Mouse (Mus musculus) limb, embryonic 12.5 days (tissue): ENCODE data around the gene Rab3il1. TPM values are rescaled to one million over a fixed set of nuclear protein-coding genes. Genes with fewer than 3 reads are reported as not detected.
A peak's percentile ranks its signal among the peaks of the same experiment; 100 is the strongest.

Experiments
- ATAC-seq: fragments of 200-750 bp; cut with Nextera tagmentation; 2 replicates; pipeline ENCODE4 v1.8.0; 2017; ENCODE audit warnings: low read depth, moderate TSS enrichment; ENCODE audit not compliant: insufficient number of reproducible peaks, insufficient read depth, low FRiP score, low TSS enrichment
- H3K27ac ChIP-seq: fragments of 300-500 bp; sonication (generic); 2 replicates; pipeline ENCODE4 v1.5.1; 2016; ENCODE audit warnings: mild to moderate bottlenecking, moderate library complexity
- H3K27me3 ChIP-seq: fragments of 300-500 bp; sonication (generic); 2 replicates; pipeline ENCODE4 v1.6.1; 2016; ENCODE audit warnings: mild to moderate bottlenecking, moderate library complexity
- H3K36me3 ChIP-seq: fragments of 300-500 bp; sonication (generic); 2 replicates; pipeline ENCODE4 v1.6.1; 2016; ENCODE audit warnings: mild to moderate bottlenecking, moderate library complexity
- H3K4me1 ChIP-seq: fragments of 300-500 bp; sonication (generic); replicated peaks from 2 replicates; pipeline ENCODE4 v1.6.1; 2016
- H3K4me2 ChIP-seq: fragments of 300-500 bp; sonication (generic); 2 replicates; pipeline ENCODE4 v1.6.1; 2016; ENCODE audit warnings: mild to moderate bottlenecking, moderate library complexity
- H3K4me3 ChIP-seq: fragments of 300-500 bp; sonication (generic); replicated peaks from 2 replicates; pipeline ENCODE4 v1.5.1; 2016; ENCODE audit warnings: mild to moderate bottlenecking
- H3K9ac ChIP-seq: fragments of 300-500 bp; sonication (generic); replicated peaks from 2 replicates; pipeline ENCODE4 v1.6.1; 2016; ENCODE audit warnings: mild to moderate bottlenecking, moderate library complexity
- H3K9me3 ChIP-seq: fragments of 300-500 bp; sonication (generic); 2 replicates; pipeline ENCODE4 v1.6.1; 2016; ENCODE audit warnings: mild to moderate bottlenecking, moderate library complexity
- whole genome bisulfite sequencing: fragments of 180-500 bp; shearing (Covaris S2); methylation state at CpG from one replicate; pipeline ENCODE4 v1.1.7; 2016; 5-methylcytosine and 5-hydroxymethylcytosine counted together
- polyA plus RNA-seq: library from polyadenylated mRNA; unstranded; fragments of >200 nt; fragmentation: Nextera tagmentation; extraction: Ambion mirVana; gene quantifications from 2 replicates; pipeline ENCODE4 v1.2.1, GENCODE M21; 2016

The Rab3il1 gene
- polyA plus RNA-seq, 1 experiment from 2014 or later = 32.0 TPM

- no peaks in the 10 kb centered on the region for H3K36me3 ChIP-seq
- H3K4me3 ChIP-seq = no peak overlapping the region
- H3K9me3 ChIP-seq = no peaks in the 10 kb centered on the region
- H3K4me1 ChIP-seq = peaks cover 64% of the 10 kb centered on the region
- no peak overlapping the region for H3K9ac ChIP-seq
- no peak for ATAC-seq
- H3K27me3 ChIP-seq = no peaks in the 10 kb centered on the region
- no peak overlapping the region for H3K4me2 ChIP-seq
- 92% methylated on average over 4 of the region's 4 CpGs for WGBS
- no peak overlapping the region for H3K27ac ChIP-seq
These were observed 14.7 kb downstream of the Rab3il1 start for GRCm38 (mm10) chr19:10016151-10016550.

DNA sequence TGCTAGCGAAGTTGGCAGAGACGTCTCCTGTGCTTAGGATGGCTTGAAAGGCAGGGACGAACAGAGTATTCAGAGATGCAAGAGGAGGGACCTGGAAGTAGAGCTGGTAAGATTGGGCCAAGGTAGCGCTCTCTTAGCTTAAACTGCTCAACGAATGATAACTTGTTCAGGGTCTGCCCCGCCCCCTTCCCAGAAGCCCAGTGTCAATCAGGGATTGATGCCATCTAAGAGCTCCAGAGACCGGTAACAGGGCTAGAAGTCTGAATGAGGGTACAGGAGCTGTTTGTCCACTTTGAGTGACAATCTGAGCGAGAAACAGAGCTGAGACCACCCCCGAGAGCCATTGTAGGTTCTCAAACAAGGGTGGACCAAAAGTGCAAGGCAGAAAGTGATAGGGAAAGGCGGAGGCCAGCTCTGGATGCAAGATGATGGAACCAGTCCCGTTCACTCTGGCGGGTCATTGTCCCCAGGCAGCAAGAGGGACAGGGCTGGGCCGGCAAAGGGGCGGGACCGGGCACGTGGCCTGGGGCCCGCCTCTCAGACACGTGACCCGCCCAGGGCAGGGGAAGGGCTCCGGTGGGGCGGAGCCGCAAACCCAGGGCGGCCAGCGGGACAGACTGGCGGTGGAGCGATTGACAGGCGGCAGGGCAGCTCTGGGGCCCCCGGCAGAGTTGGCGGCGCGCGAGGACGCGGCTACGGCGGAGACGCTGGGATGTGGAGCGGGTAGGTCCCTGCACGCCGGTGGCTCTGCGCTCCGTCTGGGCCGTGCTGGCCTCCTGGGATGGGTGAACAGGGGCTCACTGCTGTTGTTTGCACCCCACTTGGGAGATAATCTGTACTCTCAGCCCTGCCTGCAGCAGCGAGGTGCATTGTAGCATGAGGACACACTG lies 16.4 kb downstream of the Rab3il1 start:
- peak; percentile 86 for ATAC-seq

DNA sequence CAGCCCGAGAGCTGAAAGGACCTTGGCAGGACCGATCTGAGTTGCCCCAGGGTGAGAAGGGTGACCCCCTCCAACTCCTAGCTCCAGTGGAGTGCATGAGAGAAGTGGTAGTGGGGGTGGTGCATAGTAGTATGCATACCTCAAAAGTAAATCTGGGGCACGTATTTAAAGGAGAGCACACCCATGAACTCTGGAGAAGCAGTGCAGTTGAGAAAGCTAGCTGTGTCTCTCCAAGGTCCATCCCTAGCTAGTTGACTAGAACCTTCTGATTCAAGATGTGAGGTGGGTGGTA lies 17.0 kb downstream of the Rab3il1 start:
- peak overlapping the region; percentile 92 for H3K4me2 ChIP-seq
- H3K4me1 ChIP-seq = peaks cover 68% of the 10 kb centered on the region
- H3K9ac ChIP-seq = peak overlapping the region; percentile 72
- H3K4me3 ChIP-seq = peak overlapping the region; percentile 62
- H3K9me3 ChIP-seq = no peaks in the 10 kb centered on the region
- 1% methylated on average over 3 of the region's 3 CpGs for WGBS
- H3K27ac ChIP-seq = peak overlapping the region; percentile 87
- ATAC-seq = no peak
- H3K27me3 ChIP-seq = no peaks in the 10 kb centered on the region
- H3K36me3 ChIP-seq = no peaks in the 10 kb centered on the region

More for the DNA sequence above, 16.4 kb downstream of the Rab3il1 start:
- Histone ChIP-seq H3K4me2 (peak overlapping the region; percentile 92), H3K27ac (peak overlapping the region; percentile 87), H3K9ac (peak overlapping the region; percentile 72), H3K4me3 (peak overlapping the region; percentile 62), H3K36me3 (no peaks in the 10 kb centered on the region), H3K27me3 (no peaks in the 10 kb centered on the region), H3K9me3 (no peaks in the 10 kb centered on the region), H3K4me1 (peaks cover 68% of the 10 kb centered on the region)
- WGBS = 5% methylated on average over 44 of the region's 44 CpGs

- H3K9ac ChIP-seq = peak overlapping the region; percentile 72
- H3K4me1 ChIP-seq = peaks cover 61% of the 10 kb centered on the region
- peak overlapping the region; percentile 62 for H3K4me3 ChIP-seq
- 56% methylated on average over 4 of the region's 4 CpGs for WGBS
- H3K27me3 ChIP-seq = no peaks in the 10 kb centered on the region
- H3K36me3 ChIP-seq = no peaks in the 10 kb centered on the region
- ATAC-seq = no peak
- H3K9me3 ChIP-seq = no peaks in the 10 kb centered on the region
- peak overlapping the region; percentile 92 for H3K4me2 ChIP-seq
- H3K27ac ChIP-seq = no peak overlapping the region
These were observed 17.8 kb downstream of the Rab3il1 start for GRCm38 (mm10) chr19:10019214-10019760.

GRCm38 (mm10) chr19:10021981-10022380 lies 20.5 kb downstream of the Rab3il1 start:
- no peak overlapping the region for H3K4me2 ChIP-seq
- 0 out of 2 replicates have a peak overlapping the region, but pooled peaks have one; percentile 35 for H3K27ac ChIP-seq
- H3K36me3 ChIP-seq = peaks cover 7% of the 10 kb centered on the region
- no peak for ATAC-seq
- no peak overlapping the region for H3K4me3 ChIP-seq
- 90% methylated on average over 2 of the region's 2 CpGs for WGBS
- no peaks in the 10 kb centered on the region for H3K9me3 ChIP-seq
- no peaks in the 10 kb centered on the region; the same call in 1 of the 2 replicates for H3K27me3 ChIP-seq
- peaks cover 58% of the 10 kb centered on the region for H3K4me1 ChIP-seq
- H3K9ac ChIP-seq = 0 out of 2 replicates have a peak overlapping the region, but pooled peaks have one; percentile 2

GRCm38 (mm10) chr19:10022414-10023303 lies 21.2 kb downstream of the Rab3il1 start:
- Histone ChIP-seq H3K27me3 (no peaks in the 10 kb centered on the region; the same call in 1 of the 2 replicates), H3K4me2 (no peak overlapping the region), H3K9me3 (no peaks in the 10 kb centered on the region), H3K4me1 (peaks cover 52% of the 10 kb centered on the region), H3K9ac (no peak overlapping the region), H3K4me3 (no peak overlapping the region), H3K27ac (peak overlapping the region; percentile 64; the same call in 1 of the 2 replicates), H3K36me3 (peaks cover 14% of the 10 kb centered on the region)
- ATAC-seq = no peak
- WGBS = 75% methylated on average over 5 of the region's 5 CpGs

DNA sequence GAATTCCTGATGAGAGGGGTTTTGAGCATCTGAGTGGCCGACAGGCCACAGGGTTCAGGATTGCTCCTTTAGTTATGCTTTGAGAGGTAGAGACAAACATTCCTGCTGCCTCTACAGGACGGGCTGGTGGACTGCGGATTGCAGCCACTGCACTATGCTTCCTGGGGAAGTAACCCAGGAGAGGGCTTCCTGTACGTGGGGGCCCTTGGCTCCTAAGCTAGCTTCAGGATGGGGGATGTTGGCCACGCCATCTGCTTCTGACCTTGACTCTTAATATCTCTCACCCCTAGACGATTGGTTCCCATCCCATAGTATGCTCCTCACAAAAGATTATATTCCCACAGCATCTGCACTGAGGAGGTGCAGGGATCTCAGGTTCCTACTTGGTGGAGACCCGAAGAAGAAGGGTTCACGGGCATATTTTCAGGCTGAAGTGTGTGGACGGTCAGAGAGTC lies 21.9 kb downstream of the Rab3il1 start:
- H3K9ac ChIP-seq = no peak overlapping the region
- ATAC-seq = no peak
- 72% methylated on average over 9 of the region's 9 CpGs for WGBS

DNA sequence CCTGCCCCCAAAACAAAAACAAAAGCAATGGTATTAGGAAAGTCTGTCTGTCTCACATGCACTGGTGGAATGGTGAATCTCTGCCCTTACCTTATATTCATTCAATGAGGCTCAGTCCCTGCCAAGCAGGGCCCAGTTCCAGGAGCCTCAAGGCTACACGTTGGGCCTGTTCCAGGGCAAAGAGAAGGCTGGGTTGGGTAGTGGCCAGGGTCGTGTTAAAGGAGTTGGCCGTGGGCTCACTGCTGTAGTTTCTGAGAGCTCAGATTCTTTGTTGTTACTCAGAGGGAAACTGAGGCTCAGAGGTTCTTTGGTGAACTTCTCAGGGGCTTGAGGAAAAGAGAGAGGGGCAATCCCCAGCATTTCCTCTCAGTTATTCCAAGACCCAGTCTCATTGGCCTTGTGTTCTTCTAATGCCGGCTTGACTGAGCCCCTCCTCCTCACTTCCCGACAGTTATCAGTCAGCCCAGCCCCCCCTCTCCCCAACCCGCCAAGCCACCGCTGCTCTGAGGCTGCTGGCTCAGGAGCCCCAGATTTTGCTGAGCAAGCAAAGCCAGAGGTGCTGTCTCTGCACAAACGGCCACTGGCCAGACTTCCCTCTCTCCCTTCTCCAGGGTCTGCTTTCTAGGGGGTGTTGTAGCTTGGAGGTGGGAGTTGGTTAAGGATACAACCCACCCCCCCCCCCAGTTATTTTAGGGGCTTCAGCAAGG lies 23.9 kb downstream of the Rab3il1 start:
- Histone ChIP-seq H3K9ac (no peak overlapping the region), H3K4me1 (peaks cover 30% of the 10 kb centered on the region), H3K27me3 (no peaks in the 10 kb centered on the region; the same call in 1 of the 2 replicates), H3K36me3 (peaks cover 39% of the 10 kb centered on the region), H3K27ac (peak overlapping the region; percentile 73), H3K9me3 (no peaks in the 10 kb centered on the region), H3K4me2 (no peak overlapping the region), H3K4me3 (no peak overlapping the region)
- no peak for ATAC-seq
- 25% methylated on average over 8 of the region's 8 CpGs for WGBS

More for the DNA sequence above, 21.9 kb downstream of the Rab3il1 start:
- no peak overlapping the region for H3K4me3 ChIP-seq
- H3K4me1 ChIP-seq = peaks cover 47% of the 10 kb centered on the region
- peaks cover 20% of the 10 kb centered on the region for H3K36me3 ChIP-seq
- H3K4me2 ChIP-seq = no peak overlapping the region
- H3K27ac ChIP-seq = peak overlapping the region; percentile 64; the same call in 1 of the 2 replicates
- H3K27me3 ChIP-seq = no peaks in the 10 kb centered on the region; the same call in 1 of the 2 replicates
- H3K9me3 ChIP-seq = no peaks in the 10 kb centered on the region

- Histone ChIP-seq H3K4me1 (peaks cover 12% of the 10 kb centered on the region), H3K27ac (no peak overlapping the region), H3K4me2 (no peak overlapping the region), H3K4me3 (no peak overlapping the region), H3K9me3 (no peaks in the 10 kb centered on the region), H3K27me3 (no peaks in the 10 kb centered on the region; the same call in 1 of the 2 replicates), H3K9ac (no peak overlapping the region), H3K36me3 (peaks cover 56% of the 10 kb centered on the region)
- no peak for ATAC-seq
- 92% methylated on average over 2 of the region's 2 CpGs for WGBS
These were observed 28.3 kb downstream of the Rab3il1 start for GRCm38 (mm10) chr19:10029746-10030145.

GRCm38 (mm10) chr19:10033211-10033973 lies 31.9 kb downstream of the Rab3il1 start:
- no peaks in the 10 kb centered on the region for H3K27me3 ChIP-seq
- no peak overlapping the region for H3K4me3 ChIP-seq
- peak; percentile 50; the same call in 1 of the 2 replicates for ATAC-seq
- peaks cover 48% of the 10 kb centered on the region for H3K36me3 ChIP-seq
- H3K4me2 ChIP-seq = no peak overlapping the region
- H3K27ac ChIP-seq = no peak overlapping the region
- WGBS = 39% methylated on average over 8 of the region's 8 CpGs
- no peaks in the 10 kb centered on the region for H3K9me3 ChIP-seq
- peaks cover 5% of the 10 kb centered on the region for H3K4me1 ChIP-seq
- no peak overlapping the region for H3K9ac ChIP-seq
